Mouse (Mus musculus) urinary bladder, postnatal 36 days (tissue): ENCODE measurements at regions not wholly inside any gene's neighbourhood (a gene's known extent, or its start where the extent isn't known, plus 50 kb on each side); places are given as distances from the start of the nearest gene placed in this dataset.

Source experiments
- DNase-seq, 2 experiments: peaks; one replicate each; pipeline ENCODE4 v3.0.0; 2022; ENCODE audit warnings: low spot score in 2 of 2, mixed read lengths in 1 of 2

DNA sequence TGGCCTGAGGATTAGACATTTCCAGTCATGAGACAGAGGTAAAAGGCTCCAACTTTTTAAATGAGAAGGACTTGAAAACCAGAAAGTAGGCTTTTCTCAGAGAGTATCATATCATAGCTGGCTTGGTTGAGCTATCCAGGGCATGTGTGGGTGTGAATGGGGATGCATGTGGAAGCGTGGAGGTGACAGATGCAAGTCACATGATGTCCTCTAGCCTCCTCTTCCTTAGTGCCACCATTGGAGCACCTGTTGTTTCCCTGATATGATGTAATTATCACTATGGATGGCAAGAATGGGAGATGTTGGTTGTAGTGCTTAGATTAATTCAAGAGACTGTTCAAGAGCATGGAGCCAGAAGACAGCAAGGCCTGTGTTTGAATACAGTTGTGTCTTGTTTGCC, 510.0 kb downstream of the Ccdc171 start:
- DNase-seq: no peak

DNA sequence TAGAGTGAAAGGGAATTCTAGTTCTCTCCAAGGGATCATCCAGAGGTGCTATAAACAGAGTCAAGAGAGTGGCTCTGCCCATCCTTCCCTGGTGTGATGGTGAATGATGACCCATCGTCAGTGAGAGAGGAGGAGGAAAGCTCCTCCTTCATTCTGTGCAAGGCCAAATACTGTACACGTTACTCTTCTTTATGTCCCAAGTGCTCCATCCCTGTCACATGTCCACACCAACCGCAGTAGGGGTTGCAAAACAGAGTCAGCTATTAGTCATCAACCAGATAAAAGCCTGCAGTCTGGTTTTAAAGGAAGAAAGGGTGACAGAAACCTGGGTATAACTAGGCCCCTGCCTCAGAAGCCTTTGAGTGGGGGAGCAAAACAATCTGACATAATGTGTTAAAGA, 512.2 kb downstream of the Ccdc171 start:
- no peak for DNase-seq

DNA sequence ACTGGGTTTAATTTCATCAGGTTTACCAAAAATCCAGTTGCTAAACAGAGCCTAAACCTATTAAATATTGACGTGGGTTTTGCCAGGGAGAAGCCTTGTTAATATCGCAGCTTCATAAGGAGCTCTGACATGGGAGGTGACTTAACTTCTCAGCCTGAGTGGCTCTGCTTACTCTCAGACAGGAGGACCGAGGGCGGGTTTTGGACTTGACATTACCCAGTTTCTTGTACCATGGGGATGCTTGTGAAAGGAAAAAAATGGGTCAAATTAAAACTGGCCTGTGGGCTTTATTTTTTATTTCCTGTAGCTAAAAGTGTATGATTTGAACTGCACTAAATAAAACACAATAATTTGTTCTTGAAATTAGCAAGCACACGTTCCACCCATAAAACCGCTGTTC, 524.9 kb downstream of the Ccdc171 start:
- no peak for DNase-seq

DNA sequence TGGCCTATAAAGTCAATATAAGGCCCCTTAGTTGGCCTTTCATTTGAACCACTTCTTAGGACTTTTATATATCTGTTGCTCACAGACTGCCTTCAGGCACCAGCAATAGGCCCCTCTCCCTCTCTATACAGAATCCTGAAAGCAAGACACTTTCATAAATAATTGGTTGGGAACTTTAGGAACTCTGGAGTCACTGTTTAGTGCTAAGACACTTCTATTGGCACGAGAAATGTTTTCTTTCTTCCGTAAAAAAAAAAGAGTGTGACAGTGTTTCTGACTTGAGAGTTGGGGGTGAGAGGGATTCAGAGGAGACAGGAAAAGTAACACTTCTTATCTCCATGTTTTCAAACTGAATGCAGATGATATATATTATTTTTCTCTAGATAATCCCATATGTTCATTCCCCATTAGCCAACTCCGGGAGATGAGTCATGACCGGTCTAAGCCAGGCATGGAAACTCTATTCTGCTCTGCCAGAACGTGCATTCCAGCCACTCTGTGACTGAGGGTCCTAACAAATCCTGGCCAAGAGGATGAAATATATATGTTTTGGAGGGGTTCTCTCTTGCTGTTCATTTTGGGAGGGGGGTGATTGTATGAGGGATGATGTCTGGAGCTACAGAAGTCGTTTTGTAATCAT, 531.6 kb downstream of the Ccdc171 start:
- no peak for DNase-seq

DNA sequence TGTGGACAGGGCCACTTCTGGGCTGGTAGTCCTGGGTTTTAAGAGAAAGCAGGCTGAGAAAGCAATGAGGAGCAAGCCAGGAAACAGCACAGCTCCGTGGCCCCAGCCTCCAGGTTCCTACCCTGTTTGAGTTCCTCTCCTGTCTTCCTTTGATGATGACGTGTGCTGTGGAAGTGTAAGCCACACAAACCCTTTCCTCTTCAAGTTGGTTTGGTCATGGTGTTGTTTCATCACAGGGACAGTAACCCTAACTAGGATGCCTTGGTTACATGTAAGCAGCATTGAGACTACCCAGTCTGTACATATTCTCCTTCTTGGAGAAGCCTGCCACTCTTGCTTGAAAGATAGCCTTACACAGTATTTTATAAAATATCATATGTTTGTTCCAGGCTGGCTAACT, 534.8 kb downstream of the Ccdc171 start:
- no peak for DNase-seq

DNA sequence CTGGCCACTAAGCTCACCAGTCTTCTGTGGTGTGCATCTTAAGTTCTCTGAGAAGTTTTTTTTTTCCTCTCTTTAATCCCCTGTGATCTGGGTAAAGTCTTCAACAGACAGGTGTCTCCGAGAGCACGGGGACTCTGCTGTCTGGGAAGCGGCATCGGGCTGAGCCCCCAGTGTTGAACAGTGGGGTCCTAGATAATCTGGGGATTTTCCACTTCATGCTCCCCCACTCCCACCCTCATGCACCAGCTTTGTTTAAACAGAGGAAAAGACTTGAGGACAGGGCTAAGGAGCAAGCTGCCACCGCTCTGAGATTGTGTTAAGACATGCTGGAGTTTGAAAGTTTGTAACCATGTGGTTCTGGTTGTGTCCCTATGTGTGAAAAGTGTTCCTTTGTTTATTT, 538.4 kb downstream of the Ccdc171 start:
- DNase-seq: no peak

DNA sequence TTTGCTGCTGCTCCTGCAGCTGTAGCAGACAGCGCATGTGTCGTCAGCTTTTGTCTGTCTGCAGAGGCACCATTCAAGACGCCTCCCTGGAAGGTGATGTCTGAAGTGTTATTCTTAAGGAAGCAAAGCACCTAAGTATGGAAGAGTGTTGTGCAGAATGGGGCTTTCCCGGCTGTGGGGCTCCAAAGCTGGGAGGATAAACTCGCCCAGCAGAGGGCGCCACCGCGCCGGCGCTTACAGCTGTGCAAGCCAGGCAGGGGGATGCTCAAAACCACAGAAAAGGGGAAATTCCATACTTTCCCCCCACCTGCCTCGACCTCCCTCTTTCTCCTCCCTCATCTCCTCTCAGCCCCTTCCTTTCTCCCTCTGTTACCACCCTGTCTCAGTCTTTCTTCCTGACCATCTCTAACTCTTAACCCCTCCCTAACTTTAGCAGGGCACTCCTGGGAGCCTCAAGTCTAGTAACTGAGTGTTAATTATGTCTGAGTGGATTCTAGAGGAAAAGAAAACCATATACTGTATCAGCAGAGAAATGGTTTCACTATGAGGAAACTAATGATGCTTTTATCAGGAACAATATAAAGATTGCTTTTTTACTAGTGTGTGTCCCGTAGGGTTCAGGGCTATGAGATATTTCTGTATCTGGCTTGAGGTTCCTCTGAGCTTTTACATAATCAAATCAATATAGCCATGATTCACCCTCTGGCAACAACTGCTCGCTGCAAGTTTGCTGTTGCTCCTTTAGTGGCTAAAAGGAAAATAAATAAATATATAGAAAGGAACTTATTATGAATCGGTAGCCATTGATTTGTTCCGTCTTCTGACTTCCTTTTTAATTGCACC, 539.5 kb downstream of the Ccdc171 start:
- DNase-seq: peak; percentile 44 to 78

DNA sequence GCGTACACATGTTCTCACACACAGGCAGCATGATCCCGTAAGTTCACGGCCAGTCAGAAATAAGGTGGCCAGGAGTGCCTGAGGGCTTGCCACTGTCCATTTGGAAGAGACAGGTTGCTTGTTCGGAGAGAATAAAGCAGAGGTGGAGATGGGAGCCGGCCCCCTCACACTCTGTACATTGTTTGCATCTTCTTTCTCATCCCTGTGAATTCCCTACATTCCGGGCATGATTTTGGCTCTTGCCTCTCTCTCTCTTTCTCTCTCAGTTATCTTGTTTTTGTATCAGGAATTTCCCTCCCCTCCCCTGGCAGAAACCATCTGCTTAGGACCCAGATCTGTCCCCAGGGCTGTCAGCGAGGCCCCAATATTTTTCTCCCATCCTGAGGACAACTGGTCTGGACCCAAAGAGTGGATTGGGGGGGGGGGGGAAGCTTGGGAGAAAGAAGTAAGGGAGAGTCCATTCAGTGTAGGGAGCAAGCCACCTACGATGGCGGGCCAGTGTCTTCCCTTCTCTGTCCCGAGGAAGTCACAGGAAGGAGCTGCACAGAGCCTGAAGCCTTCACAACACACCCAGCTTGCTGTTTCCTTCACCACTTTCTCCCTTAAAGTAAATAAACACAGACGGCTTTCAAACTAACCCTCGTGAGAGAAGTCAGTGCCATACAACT, 540.2 kb downstream of the Ccdc171 start:
- no peak for DNase-seq

DNA sequence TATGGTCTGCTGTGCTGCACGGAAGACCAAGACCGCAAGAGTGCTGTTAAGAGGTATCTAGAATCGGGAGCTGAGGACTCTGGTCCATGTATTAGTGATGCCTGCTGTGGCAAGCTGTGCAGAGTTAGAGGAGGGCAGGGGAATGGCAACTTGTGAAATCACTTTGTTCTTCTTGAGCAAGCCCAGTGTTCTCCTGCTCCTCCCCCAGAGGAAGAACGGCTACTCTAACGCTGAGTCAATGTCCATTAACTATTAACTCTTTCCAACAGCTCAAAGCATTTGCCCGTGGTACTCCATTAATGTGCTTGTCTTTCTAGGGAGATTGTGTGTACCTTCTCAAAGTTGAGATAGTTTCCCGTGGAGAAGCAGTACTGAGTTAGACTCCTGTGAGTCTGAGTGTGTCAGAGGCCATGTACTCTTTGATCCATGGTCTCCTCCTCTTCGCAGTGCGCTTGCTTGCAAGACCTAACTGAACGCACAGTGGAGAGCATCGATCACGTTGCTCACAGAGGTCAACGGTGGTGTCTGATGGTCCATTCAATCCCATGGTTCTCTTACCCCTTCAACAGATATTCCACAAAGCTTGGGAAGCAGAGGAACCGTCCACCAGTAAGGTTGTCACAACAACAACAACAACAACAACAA, 542.7 kb downstream of the Ccdc171 start:
- DNase-seq: no peak

DNA sequence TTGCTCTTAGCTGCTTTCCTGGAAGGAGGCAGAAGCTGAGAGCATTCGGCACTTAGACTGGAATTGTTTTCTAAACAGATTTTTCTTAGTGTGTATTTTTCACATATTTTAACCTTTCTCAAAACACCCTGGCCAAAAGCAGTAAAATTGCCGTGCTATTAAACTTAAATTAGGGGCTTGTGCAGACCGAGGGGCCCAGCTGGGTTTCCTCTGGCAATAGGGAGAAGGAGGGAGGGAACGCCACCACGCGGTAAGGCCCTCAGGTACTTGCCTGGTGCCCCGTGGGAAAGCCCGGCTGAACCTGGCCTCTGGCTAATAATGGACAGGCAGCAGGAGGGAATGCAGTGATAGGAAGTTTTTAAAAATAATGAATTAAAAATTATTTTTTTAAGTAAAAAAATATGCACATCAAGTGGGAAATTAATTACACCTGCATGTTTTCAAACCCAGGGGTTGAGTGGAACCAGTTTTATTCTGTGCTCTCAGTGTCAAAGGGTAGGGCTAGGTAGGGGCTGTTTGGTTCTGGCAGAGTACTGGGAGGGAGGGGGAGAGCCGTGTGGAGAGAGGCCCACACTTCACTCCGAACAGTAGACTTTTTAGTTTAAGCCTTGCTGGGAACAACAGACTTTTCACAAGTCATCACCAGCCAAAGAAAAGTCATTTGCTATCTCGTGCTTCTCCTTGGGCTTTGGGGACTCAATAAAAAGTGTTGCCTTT, 543.8 kb downstream of the Ccdc171 start:
- DNase-seq: no peak

DNA sequence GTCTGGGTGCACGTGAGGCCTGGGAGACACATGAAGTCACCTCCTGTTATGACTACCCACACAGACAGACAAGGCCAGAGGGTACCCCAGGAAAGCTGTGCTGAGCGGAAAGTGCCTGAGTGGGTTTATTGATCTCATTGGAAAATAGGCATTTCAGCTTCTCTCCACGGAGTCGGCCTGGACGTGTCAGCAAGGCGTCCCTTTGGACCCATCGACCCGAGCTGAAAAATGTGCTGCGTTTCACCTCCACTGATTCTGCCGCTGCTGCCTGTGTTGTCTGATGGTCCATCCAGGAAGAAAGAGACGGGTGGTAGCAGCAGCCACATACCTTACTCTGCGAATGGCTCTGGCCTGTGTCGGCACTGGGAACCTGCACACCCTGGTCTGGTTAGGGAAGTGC, 544.3 kb downstream of the Ccdc171 start:
- no peak for DNase-seq

DNA sequence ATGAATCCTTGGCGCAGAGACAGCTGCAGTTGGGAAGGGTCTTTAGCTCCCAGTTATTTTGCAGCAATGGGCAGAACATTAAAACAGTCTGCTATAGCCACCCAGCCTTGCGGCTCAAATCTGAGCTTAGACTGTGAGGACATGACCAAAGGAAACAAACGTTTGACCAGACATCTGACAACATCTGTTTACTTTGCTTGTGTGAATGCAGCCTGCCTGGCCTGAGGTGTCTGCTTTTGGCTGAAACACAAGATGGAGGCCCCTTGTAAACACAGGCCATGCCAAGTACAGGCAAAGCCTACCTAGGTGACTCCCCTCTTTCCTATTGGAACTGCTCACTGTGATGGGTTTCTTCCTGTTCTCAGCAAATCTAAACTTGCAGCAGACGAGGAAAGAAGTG, 544.7 kb downstream of the Ccdc171 start:
- no peak for DNase-seq

DNA sequence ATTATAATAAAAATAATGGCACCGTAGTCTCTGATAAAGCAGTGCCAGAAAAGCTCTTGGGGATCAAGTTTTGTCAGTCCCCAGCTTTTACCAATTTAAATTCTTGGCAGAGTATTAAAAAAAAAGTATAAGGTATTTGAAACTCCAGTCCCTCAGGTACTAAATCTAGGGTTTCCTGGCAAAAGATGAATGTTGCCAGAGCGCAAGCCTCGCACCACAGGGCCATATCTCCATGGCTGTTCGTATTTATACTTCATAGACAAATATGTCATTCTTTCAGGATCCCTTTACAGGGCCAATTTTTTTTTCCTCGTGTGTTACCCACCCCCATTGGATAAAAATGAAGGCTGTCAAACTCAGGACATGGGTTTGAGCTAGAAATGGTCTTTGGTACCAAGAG, 546.8 kb downstream of the Ccdc171 start:
- no peak for DNase-seq

DNA sequence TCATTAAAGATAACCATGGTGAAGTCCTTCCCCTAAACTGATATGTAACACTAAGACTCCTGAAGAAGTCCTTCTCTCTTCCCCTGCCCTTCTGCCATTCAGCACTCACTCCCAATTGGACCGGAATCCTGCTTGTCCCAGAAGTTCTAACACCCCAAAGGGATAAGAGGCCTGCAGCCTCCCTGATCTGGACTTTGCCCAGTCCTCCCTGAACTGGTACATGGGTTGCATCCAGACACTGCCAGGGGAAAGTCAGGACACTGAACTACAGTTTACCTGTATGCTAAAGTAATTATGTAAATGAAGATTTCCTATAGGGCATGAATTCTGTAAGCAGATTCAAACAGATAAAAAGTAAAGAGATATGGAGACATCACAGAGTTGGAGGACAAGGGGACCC, 551.2 kb downstream of the Ccdc171 start:
- DNase-seq: no peak

DNA sequence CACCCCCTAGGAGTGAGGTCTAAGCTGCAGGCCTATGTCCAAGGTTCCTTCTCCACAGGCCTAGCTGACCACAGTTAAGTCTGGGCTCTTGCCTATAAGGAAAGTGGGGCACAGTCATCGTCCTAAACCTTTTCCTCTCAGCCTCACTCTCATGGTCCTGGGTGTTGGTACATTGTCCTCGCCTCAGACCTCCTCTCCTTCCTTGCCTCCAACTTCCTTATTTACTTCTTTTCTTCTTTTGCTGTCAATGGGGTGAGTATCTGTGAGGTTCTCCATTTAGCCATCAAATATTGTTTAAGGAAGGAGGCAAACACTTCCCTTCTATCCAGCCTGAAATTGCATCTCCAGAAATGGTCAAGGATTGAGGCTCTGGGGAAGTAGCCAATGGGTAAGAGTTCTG, 554.2 kb downstream of the Ccdc171 start:
- no peak for DNase-seq

DNA sequence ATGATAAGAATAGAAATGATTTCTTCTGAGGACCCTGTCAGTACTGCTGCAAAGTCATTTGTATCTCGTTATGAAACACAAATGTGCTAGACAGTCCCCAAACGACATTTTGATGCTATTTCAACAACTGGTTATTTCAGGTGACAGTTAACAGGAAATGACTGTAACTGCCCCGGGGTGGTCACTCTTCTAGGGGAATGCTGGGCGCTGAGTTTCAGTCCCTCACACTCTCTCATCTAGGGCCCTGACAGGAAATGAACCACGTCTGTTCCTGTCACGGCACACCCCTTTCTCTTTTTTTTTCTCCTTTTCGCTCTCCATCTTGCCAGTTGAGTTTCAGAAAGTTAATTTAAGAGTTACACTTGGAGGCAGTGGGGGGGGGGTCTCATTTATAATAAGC, 556.2 kb downstream of the Ccdc171 start:
- no peak for DNase-seq

DNA sequence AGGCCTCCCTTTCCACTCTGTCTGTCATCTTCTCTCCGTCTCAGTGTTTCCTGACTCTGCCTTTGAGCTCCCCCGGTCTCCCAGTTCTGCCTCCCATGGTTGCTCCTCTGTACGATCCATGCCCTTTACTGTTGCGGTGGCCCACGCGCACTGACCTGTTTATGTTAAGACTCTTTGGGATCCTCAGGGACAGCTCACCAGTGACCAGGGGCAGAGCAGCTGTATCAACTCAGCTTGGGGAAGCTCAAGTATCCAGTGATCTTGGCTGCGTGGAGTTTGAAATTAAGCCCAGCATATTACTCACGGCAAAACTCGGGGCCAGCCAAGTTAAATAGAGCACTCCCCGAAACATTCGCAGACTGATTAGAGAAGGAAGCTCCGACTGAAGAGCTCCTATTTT, 562.8 kb downstream of the Ccdc171 start:
- peak; percentile 51 to 74 for DNase-seq

DNA sequence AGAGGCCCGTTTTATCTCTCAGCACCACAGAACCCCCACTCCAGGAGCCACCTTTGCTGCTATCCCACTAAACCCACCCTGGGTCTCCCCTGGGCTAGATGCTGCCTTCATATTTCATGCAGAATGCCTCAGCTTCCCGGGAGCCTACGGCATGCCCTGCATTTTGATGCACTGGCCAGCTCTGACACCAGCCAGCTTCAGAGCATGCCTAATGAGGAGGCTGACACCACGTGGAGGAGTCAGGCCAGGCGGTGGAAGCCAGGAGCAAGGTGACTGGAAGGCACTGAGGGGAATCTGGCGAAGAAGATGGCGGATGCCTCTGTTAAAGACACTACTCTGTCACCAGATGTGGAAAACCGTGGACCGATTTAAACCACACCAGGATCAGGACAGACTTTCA, 567.2 kb downstream of the Ccdc171 start:
- DNase-seq: no peak

DNA sequence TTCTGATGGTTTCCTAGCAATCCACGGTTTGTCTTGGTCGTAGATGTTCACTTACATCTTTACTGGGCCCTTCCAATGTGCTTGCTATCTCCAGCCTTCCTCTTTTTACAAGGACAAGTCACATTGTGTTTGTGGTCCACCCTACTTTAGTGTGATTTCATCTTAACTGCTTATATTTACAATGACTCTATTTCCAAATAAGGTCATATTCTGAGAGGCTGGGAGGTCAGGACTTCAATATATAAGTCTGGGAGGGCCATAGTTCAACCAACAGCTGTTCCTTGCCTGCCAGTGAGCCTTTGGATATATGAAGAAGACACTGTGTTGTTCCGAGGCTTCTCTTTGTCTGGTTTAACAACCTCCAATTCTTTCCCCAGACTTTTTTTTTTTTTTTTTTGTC, 569.9 kb downstream of the Ccdc171 start:
- no peak for DNase-seq

DNA sequence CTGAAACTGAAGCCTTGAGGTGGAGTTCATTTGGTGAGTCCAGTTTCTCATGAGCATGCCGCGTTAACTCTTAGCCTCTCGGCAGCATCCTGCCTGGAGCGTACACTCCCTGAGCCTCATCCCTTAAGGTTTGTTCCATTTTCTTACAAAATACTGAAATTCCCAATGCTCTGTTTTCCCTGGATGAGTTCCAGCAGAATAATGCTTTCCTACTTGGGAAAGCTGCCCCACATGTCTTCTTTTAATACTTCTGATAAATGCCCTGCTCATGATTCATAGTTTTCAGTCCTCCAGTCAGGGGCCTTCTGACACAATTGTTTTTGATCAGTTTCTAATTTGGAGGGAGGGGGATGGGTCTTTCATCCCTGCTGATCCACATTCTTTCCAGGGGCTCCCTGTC, 570.7 kb downstream of the Ccdc171 start:
- DNase-seq: no peak

DNA sequence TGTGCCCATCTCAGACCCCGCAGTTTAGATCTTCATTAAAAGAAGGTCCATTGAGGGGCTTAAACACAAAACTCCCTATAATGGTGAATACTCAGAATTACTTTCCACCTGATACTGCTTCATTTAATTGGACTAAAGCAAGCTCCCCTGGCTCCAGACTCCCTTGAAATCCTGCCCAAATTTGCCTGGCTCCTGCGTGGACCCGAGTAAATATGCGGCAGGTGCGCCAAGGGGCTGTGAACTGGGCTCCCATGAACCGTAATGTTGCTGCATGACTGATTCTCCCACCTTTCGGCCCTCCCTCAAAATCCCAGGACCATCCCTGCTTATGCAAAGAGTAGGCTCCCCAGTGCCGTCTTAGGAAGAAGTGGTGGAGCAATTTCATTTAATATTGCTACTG, 573.7 kb downstream of the Ccdc171 start:
- no peak for DNase-seq

DNA sequence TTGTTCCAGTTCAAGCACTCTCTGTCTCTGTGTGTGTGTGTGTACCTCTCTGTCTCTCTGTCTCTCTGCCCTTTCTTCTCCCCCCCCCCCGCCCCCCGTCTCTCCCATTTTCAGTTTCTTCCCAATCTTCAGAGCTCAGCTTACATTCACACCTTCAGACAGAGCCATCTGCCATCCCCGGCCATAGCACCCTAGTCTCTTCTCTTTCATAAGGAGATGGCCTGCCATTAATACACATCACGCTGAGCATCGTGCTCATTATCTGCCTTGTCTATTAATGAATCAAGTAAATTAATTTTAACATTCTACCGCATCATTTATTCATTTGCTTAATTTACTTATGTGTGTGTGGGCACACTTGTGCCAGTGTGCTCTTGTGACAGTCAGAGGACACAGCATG, 573.2 kb downstream of the Bnc2 start:
- DNase-seq: no peak
